Comparison of ENCODE assay signal across 23 mouse cellular contexts in genomic region chr5:131849644-131850043, GRCm38 (mm10).
A peak's percentile ranks its signal among the peaks of the same experiment; 100 is the strongest.
DNase-seq lines count a peak whose midpoint lies in the region; ATAC-seq and TF ChIP-seq lines count a peak whose summit lies in the region.
"Had no signal": no experiment of that assay in that cellular context is flagged by ENCODE, and none has a peak within 500 bp of the region (broad histone marks: within the 10 kb centered on the region; RNA-seq: fewer than 3 reads in every experiment).

No protein-coding gene starts in this region.

- no peak for ATAC-seq in midbrain, embryonic 11.5 days (ENCODE audit: low FRiP score)
- ATAC-seq in midbrain, embryonic 14.5 days (ENCODE audit: low FRiP score, low TSS enrichment) = no peak
- ATAC-seq: CD4-positive, CD25-positive, alpha-beta regulatory T cell, adult 4 months; forebrain, postnatal 0 days; Patski had no signal

- H3K4me3 ChIP-seq in midbrain, embryonic 11.5 days (ENCODE audit: low read depth, low read length) = no peak overlapping the region
- no peak overlapping the region for H3K4me3 ChIP-seq in midbrain, embryonic 14.5 days (replicated peaks; ENCODE audit: low read depth, low read length)
- H3K4me3 ChIP-seq in ES-E14 (ENCODE audit: insufficient read depth in 1 of 2, low read depth in 1 of 2, low read length in 2 of 2, poor library complexity in 1 of 2, severe bottlenecking in 1 of 2) = no peak overlapping the region
- H3K4me3 ChIP-seq: embryonic facial prominence, embryonic 10.5 days; embryonic facial prominence, embryonic 12.5 days; forebrain, embryonic 15.5 days had no signal

- in situ Hi-C loops in ES-E14 (cut with MboI; ENCODE audit: low sequenced_read_pairs in 2 of 2, unreplicated experiment in 2 of 2) = no loop called here

- no peak overlapping the region for H3K27ac ChIP-seq in midbrain, embryonic 11.5 days (ENCODE audit: low read depth, low read length)
- H3K27ac ChIP-seq in midbrain, embryonic 14.5 days (replicated peaks; ENCODE audit: low read depth, low read length) = no peak overlapping the region
- no peak overlapping the region for H3K27ac ChIP-seq in ES-E14 (ENCODE audit: insufficient read depth, low read depth, low read length, poor library complexity, severe bottlenecking)
- H3K27ac ChIP-seq: embryonic facial prominence, embryonic 10.5 days; embryonic facial prominence, embryonic 12.5 days; forebrain, embryonic 15.5 days had no signal

- H3K36me3 ChIP-seq in midbrain, embryonic 11.5 days (ENCODE audit: control insufficient read depth, insufficient read depth, low read length) = no peaks in the 10 kb centered on the region
- H3K36me3 ChIP-seq in midbrain, embryonic 14.5 days (ENCODE audit: control insufficient read depth, insufficient read depth, low read length) = no peaks in the 10 kb centered on the region
- H3K36me3 ChIP-seq in ES-E14 (ENCODE audit: control insufficient read depth, insufficient read depth, low read length, poor library complexity, severe bottlenecking) = no peaks in the 10 kb centered on the region
- H3K36me3 ChIP-seq: embryonic facial prominence, embryonic 10.5 days; embryonic facial prominence, embryonic 12.5 days; forebrain, embryonic 15.5 days; G1E had no signal

- H3K9me3 ChIP-seq in midbrain, embryonic 11.5 days (ENCODE audit: control insufficient read depth, low read length) = no peaks in the 10 kb centered on the region
- H3K9me3 ChIP-seq in midbrain, embryonic 14.5 days (ENCODE audit: control insufficient read depth, low read length) = no peaks in the 10 kb centered on the region
- no peaks in the 10 kb centered on the region for H3K9me3 ChIP-seq in ES-E14 (ENCODE audit: control insufficient read depth, insufficient read depth, low read depth, low read length)
- H3K9me3 ChIP-seq: embryonic facial prominence, embryonic 10.5 days; embryonic facial prominence, embryonic 12.5 days; forebrain, embryonic 15.5 days had no signal

- H3K4me2 ChIP-seq in midbrain, embryonic 11.5 days = no peak overlapping the region
- no peak overlapping the region for H3K4me2 ChIP-seq in midbrain, embryonic 14.5 days (ENCODE audit: low read length)
- H3K4me2 ChIP-seq: embryonic facial prominence, embryonic 12.5 days; forebrain, embryonic 15.5 days had no signal

- no peak overlapping the region for H3K9ac ChIP-seq in midbrain, embryonic 11.5 days (ENCODE audit: low read length)
- H3K9ac ChIP-seq in midbrain, embryonic 14.5 days (replicated peaks; ENCODE audit: low read length) = no peak overlapping the region
- H3K9ac ChIP-seq in ES-E14 (ENCODE audit: insufficient read depth, low read depth, low read length, poor library complexity, severe bottlenecking) = no peak overlapping the region
- H3K9ac ChIP-seq: embryonic facial prominence, embryonic 12.5 days; forebrain, embryonic 15.5 days; forebrain, postnatal 0 days had no signal

- WGBS in midbrain, embryonic 11.5 days = 66% methylated on average over 3 of the region's 3 CpGs
- WGBS in midbrain, embryonic 14.5 days = 61% methylated on average over 3 of the region's 3 CpGs

- peak; percentile 51 for DNase-seq in midbrain, embryonic 11.5 days (ENCODE audit: low spot score, missing footprints)
- DNase-seq in midbrain, embryonic 14.5 days = no peak
- peak; percentile 74 for DNase-seq in ES-E14 (ENCODE audit: low read depth, low spot score)
- DNase-seq in WW6 (ENCODE audit: low read depth, low spot score) = peak; percentile 45
- no peak for DNase-seq in lung, adult 18-20 months
- no peak for DNase-seq in urinary bladder, postnatal 10 days (ENCODE audit: low spot score)
- no peak for DNase-seq in B cell, adult 2 months
- DNase-seq: adrenal gland, adult 2 months; adrenal gland, postnatal 10 days; adrenal gland, postnatal 25 days; cerebellum, adult 11 months; cerebellum, adult 18-20 months; cerebellum, adult 8-10 months; cerebellum, postnatal 10 days; cerebellum, postnatal 25 days; forebrain, postnatal 0 days had no signal

- no peaks in the 10 kb centered on the region for H3K4me1 ChIP-seq in midbrain, embryonic 11.5 days (ENCODE audit: control insufficient read depth, insufficient read depth, low read length)
- peaks cover 26% of the 10 kb centered on the region for H3K4me1 ChIP-seq in midbrain, embryonic 14.5 days (ENCODE audit: control insufficient read depth, insufficient read depth, low read length)
- peaks cover 1 to 11% of the 10 kb centered on the region in 2 experiments; a peak in 1 of 4 replicates for H3K4me1 ChIP-seq in ES-E14 (ENCODE audit: control insufficient read depth in 2 of 2, insufficient read depth in 2 of 2, low read length in 2 of 2, poor library complexity in 1 of 2)

- H3K27me3 ChIP-seq in midbrain, embryonic 11.5 days (ENCODE audit: control insufficient read depth, insufficient read depth, low read length) = no peaks in the 10 kb centered on the region
- H3K27me3 ChIP-seq in midbrain, embryonic 14.5 days (ENCODE audit: control insufficient read depth, insufficient read depth, low read length) = no peaks in the 10 kb centered on the region
- H3K27me3 ChIP-seq: CH12.LX; forebrain, embryonic 15.5 days; Patski had no signal

TF ChIP-seq in ES-E14, 5 proteins besides CTCF, POLR2A, EP300 and RAD21:
- TF ChIP-seq CHD2 (IDR thresholded peaks at IDR 0.05; ENCODE audit: low read depth, low read length) (no peak), ZC3H11A (IDR thresholded peaks at IDR 0.05; ENCODE audit: borderline replicate concordance, low read depth, low read length) (no peak), HCFC1 (IDR thresholded peaks at IDR 0.05; ENCODE audit: borderline replicate concordance, insufficient read depth, low read length) (no peak)
TF ChIP-seq in ES-E14: peak in this region for 0.

Comparison
In these comparisons a context has a peak if more than half of its experiments do, and no peak if none do; other contexts are left out.
1. DNase-seq: peak in midbrain, embryonic 11.5 days (single experiment), ES-E14 (single experiment) and WW6 (single experiment); none in midbrain, embryonic 14.5 days (single experiment), lung, adult 18-20 months (0 of 2), urinary bladder, postnatal 10 days (single experiment) and B cell, adult 2 months (0 of 2).